Mouse (Mus musculus): ENCODE data around the gene Qdpr. TPM values are rescaled to one million over a fixed set of nuclear protein-coding genes. Genes with fewer than 3 reads are reported as not detected.

Qdpr gene
- polyA plus RNA-seq (2017; shearing (Covaris generic)), result 10 to 100 TPM; 52.0 to 60.0 TPM

DNA sequence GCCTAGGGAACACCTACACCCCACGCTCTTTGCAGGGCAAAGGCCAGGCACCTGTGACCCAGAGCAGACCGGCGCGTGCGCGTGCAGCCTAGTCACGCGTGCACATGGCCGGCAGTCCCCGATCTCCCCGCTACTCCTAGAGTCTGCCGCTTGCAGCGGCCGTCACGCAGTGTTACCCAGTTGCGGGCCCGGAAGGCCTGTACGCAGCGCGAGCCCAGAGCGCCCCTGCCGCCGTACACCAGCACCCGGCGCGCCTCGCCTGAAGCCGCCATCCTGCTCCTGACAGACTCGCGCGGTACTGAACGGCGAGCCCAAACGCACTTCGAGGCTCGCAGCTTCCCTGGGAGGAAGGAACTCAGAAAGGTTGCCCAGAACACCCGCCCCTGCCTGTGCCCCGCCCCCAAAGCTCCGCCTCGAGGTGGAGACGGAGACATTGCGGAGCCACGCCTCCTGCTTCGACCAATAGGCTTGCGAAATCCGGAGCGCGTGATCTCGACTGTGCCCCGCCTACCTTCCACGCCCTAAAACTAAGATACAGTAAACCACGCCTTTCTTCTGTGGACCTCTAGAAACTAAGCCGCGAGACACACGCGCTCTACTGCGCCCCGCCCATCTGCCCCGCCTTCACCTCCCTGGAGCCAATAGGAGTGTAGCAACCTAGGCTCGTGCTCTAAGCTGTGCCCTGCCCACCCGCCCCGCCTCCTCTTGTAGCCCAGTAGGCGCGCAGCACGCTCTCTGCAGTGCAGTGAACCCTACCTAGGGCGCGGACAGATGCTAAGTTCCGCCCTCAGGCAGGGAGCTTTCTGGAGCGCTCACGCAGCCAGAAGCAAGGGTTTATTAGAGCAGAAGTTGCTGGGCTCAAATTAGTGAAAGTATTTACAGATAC lies at the start of gene Qdpr:
Gene Qdpr, minus strand, starts transcription at position 406 of the 886 bp plus-strand sequence.
- ATAC-seq, result peak; percentile 92

DNA sequence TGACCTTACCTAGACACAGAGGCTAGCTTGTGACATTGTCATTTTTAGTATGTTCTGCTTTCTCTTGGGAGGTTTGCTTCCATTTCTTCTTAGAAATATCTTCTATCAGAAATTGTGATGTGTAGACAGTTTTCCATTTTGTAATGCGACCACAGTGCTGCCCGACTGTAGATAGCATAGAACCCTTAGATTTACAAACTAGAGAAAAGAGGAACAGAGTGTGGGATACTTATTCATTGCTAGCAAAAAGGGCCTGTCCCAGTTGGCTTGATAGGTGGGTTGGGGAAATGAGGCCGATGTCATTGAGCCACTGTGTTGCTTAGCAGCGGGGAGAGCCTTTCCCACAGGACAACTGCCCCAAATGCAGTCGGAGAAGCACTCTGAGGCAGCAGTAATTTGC lies 47.5 kb upstream of the Qdpr start:
- no peak for ATAC-seq

DNA sequence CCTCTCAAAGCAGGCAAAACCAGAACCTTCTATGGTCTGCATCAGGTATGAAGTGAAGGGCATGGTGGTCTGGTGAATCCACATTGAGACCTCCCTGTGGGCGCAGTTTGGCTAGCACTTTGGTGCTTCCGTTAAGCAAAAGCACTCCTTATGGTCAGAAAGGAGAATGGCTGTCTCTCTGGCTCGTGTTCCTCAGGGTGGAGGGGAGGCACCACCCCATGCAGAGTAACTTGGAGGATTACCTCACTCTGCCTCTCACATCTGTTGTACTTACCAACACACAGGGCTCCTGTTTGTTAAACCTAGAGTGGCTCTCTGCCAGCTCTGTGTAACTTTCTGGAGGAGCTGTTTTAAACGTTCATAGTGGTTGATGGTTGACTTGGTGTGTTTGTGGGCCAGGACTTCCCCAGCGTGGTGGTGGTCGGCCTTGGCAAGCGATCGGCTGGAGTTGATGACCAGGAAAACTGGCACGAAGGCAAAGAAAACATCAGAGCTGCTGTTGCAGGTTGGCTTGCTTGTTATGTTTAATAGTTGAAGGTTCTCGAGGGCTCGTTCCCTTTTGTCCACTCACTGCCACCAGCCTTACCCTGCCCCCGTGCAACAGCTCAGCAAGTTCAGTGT lies 47.0 kb upstream of the Qdpr start:
- no peak for ATAC-seq

DNA sequence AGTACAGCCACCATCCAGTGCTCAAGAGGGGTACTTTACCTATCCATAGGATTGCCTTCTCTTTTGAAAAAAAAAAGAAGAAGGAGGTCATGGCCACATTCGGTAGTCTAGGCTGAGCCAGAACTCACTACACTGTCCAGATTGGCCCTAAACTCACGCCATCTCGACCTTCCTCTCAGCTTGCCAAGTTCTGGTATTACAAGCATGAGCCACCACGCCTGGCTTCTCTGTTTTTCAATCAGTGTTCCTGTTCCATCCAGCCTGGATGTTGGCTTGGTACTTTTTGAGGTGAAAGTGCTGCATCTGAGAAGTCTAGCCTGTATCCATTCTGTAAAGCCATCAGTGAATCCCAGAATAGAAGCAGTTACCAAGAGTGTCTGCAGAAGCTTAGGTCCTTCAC lies 46.4 kb upstream of the Qdpr start:
- ATAC-seq, result no peak

DNA sequence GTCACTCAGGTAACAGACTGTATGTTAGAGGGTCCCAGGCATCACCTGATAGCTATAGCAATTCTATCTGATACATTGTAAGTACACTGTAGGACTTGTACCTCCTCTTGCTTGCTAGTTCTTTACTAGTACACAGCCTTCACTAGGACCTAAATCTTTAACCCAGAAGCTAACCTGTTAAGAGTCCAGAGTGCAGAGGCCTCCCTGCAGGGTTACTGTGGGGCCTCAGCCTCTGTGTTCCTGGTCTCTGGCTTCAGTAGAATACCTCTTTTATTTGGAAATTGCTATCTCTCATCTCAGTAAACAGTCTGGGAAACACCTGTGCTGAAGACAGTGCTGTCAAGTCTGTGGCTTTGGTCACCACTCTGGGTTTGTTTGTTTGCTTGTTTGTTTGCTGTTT lies 46.0 kb upstream of the Qdpr start:
- ATAC-seq, result no peak

DNA sequence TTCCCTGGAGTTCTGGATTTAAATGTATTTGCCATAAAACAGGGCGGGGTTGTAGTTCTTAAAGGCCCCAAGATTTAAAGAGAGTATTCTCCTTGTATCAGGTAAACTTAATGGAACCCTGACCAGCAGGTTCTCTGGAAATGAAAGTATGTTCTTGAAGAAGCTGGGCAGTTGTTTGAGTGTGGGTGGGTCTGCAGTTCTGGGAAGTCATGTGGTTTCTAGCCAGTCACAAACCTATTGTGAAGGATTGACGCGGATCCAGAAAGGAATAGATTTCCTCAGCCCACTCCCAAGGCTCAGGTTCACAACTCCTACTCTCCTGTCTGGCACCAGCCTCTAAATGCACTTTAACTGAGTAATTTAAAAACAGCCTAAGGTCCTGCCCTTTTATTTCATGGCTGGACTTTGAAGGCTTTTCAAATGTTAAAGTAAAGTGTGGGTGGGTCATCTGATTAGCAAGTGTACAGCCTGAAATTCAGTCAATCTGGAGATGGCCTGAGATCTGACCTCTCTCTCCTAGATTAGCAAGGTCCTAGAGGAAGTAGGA lies 45.5 kb upstream of the Qdpr start:
- no peak for ATAC-seq

DNA sequence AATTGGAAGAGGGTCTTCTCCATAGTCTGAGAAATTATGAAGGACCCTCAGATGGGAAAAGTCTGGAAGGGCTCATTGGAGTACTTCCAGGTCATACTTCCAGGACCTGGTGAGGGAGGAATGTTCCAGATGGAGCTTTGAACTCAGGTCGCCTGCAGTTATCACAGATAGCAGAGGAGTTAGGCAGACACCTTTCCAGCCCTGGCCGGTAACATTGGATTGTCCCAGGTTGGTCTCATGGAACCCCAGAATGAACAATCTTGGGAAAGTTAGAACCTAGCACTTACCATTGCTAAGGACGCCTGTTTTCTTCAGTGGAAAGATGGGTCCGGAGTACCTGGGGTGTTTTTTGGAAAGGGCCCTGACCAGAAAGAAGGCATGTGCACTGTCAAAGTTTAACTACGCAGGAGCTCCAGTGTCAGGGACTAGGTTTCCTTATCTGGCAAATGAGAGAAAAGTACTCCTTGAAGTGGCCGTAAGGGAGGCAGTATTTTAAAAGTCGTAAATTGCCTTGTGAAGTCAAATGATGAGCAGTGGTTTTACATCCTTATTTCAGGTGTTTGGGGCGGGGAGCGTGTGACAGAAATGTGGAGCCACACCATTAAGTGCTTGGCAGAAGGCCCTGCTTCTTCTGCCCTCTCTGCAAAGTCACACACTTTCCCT lies 44.2 kb upstream of the Qdpr start:
- no peak for ATAC-seq

DNA sequence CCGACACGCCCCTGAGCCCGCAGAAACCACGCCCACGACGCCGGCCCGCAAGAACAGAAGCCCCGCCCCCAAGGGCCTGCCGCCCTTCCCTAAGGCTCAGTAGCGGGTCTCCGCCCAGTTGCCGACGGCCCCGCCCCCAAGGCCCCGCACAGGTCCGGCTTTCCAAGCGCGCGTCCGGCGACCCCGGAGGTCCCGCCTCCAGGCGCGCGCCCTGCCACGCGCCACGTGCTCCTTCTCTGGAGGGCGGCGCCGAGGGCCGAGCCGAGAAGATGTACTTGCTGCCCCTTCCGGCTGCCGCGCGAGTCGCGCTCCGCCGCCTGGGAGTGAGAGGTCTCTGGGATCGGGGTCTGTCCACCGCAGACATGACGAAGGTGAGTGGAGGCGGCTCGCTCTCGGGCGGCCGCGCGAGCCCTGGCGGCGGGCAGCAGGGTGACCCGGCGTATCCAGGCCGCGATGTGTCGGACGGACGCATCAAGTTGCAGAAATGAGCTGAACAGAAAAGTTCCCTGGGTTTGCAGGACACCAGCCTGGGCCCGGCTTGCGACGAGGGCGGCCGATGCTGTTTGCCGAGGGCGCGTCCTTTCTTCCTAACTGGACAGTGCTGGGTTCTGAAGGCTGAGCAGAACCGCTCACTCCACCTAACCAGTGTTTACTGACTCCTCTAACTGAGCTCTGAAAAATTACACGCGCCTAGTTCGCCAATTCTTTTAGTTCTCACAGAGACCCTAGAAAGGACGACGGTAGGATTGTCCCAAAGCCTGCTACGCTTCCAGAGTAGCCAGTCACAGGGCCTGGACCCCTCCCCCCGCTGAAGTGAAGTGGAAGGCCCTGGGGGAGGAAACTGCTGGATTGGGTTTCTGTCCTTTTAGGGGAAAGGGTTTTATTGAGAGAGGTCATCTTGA lies 43.4 kb upstream of the Qdpr start, which contains the start of gene Lap3:
Gene Lap3, plus strand, starts transcription at position 184 of the 902 bp plus-strand sequence.
- peak; percentile 91 for ATAC-seq

DNA sequence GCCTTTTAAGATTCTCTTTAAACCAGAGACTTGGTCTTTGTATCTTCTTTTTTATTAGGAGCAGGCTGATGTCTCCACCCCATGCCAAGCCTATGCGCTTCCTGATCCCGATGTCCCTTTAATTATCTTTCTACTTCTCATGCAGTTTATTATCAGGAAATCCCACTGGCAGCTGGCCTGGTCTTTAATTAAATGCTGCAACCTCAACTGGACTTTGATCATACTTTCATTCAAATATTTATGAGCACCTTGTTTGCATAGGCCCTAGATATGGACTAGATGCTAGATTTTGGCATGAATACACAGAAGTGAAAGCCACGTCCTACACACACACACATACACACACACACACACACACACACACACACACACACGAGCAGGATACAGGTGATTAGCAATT lies 41.7 kb upstream of the Qdpr start:
- no peak for ATAC-seq

DNA sequence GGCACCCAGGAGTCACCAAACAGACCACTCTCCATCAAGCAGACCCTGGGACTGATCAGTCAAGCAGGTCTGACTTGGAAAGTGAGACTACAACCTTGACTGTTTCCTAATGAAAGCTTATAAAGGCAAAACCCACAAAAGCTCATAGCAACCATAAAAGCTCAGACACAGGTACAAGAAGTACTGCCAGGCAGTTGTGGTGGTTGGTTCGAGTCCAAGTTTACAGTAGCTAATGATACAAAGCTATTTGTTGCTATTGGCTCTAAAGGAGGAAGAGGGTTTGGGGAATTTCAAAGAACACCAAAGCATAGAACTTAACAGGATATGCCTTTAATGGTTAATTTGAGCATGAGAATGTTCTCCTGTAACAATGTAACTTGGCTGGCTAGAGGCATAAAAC lies 33.6 kb upstream of the Qdpr start:
- ATAC-seq, result no peak

DNA sequence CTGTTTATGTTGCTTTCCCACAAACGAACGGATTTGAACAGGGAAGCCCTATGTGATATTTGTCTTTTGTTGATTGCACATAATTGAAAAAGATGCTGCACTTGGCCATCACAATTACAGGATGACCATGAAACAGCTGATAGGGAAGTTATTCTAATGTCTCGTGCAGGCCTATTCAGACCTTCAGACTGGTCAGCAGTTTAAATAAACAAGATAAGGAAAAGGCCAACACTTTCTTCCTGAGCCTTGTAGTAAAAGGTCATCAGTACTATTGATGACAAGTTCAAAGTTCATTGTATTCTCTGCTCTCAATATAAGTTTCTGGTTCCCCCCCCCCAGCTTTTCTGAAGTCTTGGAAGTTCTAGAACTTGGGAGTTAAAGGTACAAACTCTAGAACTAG lies 32.6 kb upstream of the Qdpr start:
- ATAC-seq, result no peak

DNA sequence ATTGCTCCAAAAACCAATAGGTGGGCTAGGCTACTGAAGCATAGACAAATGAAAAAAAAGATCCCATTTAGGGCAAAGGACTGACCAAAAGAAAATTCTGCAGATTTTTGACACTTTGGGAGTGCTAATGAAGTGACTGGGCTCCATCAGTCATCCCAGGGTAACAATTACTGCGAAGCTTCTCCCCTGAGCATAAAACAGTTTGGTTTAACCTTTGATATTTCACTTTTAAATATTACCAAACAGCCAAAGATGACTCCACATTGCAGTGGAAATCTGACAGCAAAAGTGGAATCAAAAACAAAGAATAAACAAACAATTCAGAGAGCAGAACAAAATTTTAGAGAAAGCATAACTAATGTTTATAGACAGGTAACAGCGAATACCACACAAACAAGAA lies 31.1 kb upstream of the Qdpr start:
- no peak for ATAC-seq

DNA sequence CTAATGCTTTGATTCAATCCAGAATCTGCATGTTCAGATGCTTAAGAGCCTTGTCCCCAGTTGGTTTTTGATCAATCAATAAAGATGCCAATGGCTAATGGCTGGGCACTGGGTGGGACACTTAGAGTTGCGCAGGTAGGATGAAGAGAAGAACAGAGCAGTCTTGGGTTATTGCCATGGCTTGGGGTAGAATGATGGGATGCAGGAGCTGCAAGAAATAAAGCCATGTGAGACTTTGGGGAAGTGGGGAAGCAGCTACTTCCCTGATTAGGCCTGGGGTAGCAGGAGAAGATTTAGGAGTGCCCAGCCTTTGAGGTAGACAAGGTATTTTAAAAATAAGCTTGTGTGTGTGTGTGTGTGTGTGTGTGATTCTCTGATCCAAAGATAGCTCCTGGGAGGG lies 30.0 kb upstream of the Qdpr start:
- ATAC-seq, result no peak

DNA sequence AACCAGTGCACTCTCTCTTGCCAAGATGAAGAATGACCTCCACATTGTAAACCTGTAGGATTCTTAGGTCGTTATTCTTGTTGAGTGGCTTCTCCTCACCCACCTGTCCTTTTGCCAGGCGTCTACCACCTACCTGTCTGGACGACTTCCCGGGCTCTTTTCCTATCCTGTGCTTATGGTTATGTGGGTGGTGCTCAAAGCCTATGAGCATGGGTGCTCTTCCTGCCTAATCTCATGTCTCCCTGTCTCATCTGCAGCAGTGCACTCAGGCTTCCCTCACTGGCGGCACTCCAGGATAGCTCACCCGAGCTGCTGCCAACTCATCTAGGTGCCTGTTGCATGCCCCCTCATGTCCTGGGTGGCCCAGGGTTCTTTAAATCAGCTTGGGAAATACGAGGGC lies 27.6 kb upstream of the Qdpr start:
- ATAC-seq, result no peak

DNA sequence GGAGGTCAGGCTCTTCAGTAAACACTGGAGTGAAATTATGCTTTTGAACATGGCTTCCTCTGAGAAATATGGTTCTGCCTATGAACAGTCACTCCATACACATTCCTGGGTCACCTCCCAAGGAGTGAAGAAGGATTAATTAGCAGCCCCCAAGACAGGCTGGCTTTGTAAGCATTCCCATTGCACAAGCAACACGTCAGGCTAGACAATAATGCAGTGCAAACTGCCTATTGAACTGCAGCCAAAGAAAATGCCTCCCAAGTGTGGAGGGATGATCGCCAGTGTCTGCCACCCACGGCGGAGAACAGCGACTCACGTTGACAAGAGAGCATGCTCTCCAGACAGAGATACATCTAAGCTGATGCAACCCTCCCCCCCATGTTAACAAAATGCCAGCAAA lies 26.3 kb upstream of the Qdpr start:
- ATAC-seq, result no peak

DNA sequence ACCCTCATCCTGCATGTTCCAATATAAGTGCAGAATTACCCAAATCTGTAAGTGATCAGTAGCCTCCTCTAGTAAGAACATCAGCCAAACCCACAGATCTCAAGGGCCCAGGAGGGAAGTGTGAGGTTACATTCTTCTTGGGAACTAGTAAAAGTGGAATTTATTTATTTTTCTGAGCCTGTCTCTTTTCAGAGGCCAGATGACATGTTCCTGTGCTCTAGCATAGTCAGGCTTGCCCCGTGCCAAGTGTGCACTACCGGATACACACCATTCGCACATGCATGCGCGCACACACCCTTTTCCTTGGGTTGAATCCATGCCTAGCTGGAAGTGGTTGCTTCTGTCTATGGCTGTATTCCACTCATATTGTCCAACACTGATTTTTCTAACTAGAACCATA lies 25.7 kb upstream of the Qdpr start:
- no peak for ATAC-seq

DNA sequence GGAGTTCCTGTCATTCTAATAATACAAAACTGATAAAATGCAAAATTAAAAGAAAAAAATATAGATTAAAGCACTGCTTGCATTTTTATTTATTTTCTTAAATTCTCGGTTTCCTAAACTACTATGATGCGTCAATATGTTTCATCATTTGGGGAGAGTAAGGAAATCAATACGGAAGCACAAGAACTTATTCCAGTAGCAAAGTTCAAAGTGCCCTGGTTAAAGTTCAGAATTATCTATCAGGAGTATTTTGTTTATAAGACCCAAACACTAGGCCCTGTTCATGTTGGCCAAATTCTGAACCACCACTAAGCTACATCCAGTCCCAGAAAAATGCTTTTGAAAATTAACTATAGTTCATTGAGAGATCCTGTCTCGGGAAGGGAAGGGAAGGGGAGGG lies 24.7 kb upstream of the Qdpr start:
- no peak for ATAC-seq

DNA sequence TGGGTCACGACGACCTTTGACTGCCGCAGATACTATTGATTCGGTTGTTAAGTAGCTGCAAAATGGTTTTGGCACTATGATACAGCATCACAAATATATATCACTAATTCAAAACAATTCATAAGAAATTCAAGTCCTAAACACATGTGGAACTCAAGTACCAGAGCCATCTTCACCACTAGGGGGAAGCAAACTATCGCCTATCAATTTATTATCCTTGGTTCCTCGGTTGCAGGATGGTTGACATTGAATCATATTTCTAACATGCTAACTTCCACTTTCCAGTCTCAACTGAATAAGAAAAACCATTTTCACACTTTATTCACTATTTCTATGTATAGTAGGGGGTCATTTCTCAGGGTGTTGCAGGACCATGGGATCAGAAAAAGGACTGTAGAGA lies 24.2 kb upstream of the Qdpr start:
- peak; percentile 57 for ATAC-seq

DNA sequence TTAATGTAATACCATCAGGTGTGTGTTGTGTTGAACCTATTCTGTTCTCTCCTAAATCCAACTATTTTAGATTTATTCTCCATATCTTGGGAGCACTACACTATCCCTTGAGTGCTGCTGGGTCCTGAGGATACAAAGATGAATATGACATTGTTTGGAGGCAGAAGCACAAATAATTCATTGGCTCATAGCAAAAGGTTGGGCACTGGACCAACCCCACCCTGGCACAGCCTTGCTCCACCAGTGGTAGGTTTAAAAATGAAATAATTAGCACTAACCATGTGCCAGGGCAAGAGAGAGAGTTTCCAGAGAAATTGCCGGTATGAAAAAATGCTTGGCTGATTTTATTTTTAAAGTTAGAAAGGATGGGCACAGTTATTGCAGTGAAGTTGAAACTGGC lies 23.5 kb upstream of the Qdpr start:
- no peak for ATAC-seq

DNA sequence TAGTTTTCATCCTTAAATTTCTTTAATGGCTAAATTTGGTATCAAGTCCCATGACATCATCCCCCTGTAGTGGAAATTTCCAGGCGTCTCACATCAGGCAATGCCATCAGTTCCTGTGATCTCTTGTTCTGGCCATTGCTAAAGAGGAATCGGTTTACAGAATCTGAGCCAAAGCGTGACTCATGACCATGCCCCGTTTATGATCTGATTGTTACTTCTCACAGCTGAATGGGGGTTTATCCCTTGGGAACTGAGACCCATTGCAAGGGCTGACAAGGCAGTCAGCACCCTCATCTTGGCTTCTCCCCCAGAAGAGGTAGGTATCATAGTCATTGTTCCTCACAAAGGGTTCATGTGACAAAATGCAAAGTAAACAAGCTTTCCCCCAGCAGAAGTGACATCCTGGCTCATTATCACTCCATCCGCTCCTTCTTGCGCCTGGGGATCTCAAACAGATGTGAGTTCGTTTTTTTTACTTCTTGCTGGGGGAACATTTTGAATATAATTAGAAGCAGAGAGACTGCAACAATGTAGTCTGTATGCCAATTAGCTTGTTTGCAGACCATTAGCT lies 22.9 kb upstream of the Qdpr start:
- no peak for ATAC-seq

DNA sequence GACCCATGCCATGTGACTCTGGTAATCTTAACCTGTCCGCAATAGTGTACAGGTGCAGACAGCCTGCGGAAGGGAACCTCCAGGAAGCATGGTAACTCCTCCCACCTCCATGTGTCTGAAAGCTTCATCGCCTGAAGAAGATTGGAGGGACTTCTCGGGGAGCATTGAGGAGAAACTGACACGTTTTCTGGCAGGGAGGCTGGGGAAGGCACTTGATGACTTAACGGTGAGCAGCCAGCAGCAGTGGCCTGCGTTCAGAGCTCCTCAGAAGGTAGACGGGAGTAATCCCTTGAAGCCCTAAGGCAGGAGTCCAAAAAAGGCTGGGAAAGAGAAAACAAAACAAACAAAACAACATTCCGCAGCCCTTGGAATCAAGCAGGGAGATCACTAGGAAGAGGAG lies 4.4 kb upstream of the Qdpr start:
- ATAC-seq, result no peak

DNA sequence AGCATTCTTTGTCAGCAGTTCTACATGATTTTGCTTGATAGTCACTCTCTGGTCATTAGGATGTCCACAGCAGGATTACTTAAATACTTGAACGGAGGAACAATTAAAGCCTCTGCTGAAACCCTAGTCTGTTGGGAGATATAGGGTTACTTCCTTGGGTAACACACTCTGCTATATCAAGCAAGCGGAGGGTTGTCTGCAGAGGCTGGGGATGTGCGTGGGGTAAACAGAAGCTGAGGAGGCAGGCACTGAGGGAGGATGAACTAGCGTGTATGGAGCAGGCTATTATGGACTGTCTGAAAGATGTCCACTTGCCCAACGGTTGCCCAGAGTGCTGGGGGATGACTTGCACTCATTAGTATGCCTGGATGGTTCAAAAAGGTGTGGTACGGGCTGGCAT lies 3.4 kb upstream of the Qdpr start, which contains the start of gene Clrn2:
Gene Clrn2, plus strand, starts transcription at position 301 of the 400 bp plus-strand sequence.
- no peak for ATAC-seq
